Mouse (Mus musculus): ENCODE data around the gene Kmt2d. TPM values are rescaled to one million over a fixed set of nuclear protein-coding genes. Genes with fewer than 3 reads are reported as not detected.
"Not testable (repeated sequence)": the region's sequence is repeated elsewhere in the genome, so short reads cannot be mapped to it uniquely, and the experiment has no call there.

Kmt2d gene
- polyA plus RNA-seq, 1 experiment from 2014 or later: 5.1 TPM

DNA sequence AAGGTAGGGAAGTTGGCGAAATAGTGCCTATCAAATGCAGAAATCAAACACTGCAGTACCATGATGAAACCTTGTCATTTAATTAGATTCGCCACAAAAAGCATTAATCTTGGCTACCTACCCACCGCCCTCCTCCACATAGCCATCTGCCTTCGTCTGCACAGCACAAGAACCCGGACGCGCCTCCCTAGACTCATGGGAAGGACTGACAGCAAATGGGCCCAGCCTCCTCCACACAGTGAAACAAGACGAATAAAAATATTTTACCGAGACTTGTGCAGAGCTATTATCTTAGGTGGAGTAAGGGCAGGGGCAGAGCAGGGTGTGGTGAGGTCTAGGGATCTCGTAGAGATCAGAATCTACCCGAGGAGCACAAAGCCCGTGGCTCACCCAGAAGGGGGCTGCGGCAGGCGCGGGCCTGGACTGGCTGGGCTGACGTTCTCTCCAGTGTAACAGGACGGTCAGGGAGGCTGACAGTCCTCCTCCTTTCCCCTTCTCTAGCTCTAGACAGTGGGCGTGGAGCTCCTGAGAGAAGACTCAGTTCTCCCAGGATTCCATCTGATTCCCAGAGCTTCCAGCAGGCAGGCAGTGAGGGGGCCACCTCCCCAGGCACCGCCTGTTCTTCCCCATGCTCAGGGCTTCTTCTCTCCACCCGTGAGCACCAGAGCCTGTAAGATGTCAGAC lies 58.1 kb downstream of the Kmt2d start:
- DNase-seq (ENCODE audit: low spot score): no peak
- TF ChIP-seq EP300 (optimal IDR thresholded peaks at IDR 0.05): no peak
- no peak for TF ChIP-seq CTCF (IDR thresholded peaks at IDR 0.05; ENCODE audit: low read depth)
- Histone ChIP-seq H3K36me3 (ENCODE audit: control insufficient read depth, insufficient read depth, low read length) (peaks cover 12% of the 10 kb centered on the region), H3K9me3 (ENCODE audit: control insufficient read depth, low read length) (no peaks in the 10 kb centered on the region), H3K4me1 (replicated peaks; ENCODE audit: control insufficient read depth, insufficient read depth) (no peaks in the 10 kb centered on the region; the same call in 1 of the 2 replicates), H3K4me3 (ENCODE audit: low read depth, low read length) (no peak overlapping the region), H3K27ac (replicated peaks) (no peak overlapping the region), H3K27me3 (ENCODE audit: control insufficient read depth, insufficient read depth, low read length) (no peaks in the 10 kb centered on the region), H3K4me2 (replicated peaks; ENCODE audit: low read depth) (no peak overlapping the region), H3K9ac (ENCODE audit: low read length) (no peak overlapping the region)
- ATAC-seq (ENCODE audit: low FRiP score, low TSS enrichment): no peak
- WGBS: 78% methylated on average over 20 of the region's 20 CpGs

DNA sequence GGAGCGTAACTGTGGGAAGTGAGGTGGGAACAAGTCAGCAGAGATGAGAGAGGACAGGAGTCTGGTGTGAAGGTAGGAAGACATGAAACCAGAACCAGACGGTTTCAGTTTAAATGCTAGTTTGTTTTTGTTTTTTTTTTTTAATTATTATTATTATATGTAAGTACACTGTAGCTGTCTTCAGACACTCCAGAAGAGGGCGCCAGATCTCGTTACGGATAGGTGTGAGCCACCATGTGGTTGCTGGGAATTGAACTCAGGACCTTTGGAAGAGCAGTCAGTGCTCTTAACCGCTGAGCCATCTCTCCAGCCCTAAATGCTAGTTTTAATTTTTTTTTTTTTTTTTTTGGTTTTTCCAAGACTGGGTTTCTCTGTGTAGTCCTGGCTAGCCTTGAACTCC lies 60.8 kb downstream of the Kmt2d start:
- H3K4me3 ChIP-seq (ENCODE audit: low read depth, low read length); H3K27me3 ChIP-seq (ENCODE audit: control insufficient read depth, insufficient read depth, low read length); H3K4me1 ChIP-seq (replicated peaks; ENCODE audit: control insufficient read depth, insufficient read depth); H3K9me3 ChIP-seq (ENCODE audit: control insufficient read depth, low read length); H3K4me2 ChIP-seq (replicated peaks; ENCODE audit: low read depth); H3K9ac ChIP-seq (ENCODE audit: low read length); H3K36me3 ChIP-seq (ENCODE audit: control insufficient read depth, insufficient read depth, low read length); ATAC-seq (ENCODE audit: low FRiP score, low TSS enrichment); DNase-seq (ENCODE audit: low spot score); H3K27ac ChIP-seq (replicated peaks): not testable (repeated sequence)
- WGBS: 67% methylated on average over 6 of the region's 6 CpGs
- TF ChIP-seq CTCF (IDR thresholded peaks at IDR 0.05; ENCODE audit: low read depth): peak; percentile 32

DNA sequence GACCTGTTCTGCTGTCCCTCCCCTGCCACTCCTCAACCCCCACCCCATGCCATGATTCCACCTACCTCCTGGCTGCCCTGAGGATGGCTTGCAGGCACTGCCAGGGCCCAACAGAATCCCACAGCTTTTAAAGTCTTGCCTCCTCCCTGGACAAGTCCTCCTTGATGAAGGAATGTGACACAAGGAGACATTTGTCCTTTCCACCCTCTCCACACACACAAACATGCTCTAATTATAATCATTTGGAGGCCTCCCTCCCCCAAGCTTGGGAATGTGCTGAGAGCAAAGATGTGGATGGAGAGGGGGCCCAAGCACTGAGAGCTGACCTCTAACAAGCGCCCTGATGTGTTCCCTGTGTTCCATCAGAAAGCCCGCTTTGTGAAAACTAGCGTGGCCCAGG lies 61.6 kb downstream of the Kmt2d start, which contains the start of gene Ddn:
Ddn (minus strand) TSS at position 101 of the 400 bp plus-strand sequence.
- WGBS: 59% methylated on average over 3 of the region's 3 CpGs
- 0 out of 2 replicates have a peak within 1 kb of the TSS, but pooled peaks have one; percentile 24 for H3K9ac ChIP-seq (ENCODE audit: low read length)

DNA sequence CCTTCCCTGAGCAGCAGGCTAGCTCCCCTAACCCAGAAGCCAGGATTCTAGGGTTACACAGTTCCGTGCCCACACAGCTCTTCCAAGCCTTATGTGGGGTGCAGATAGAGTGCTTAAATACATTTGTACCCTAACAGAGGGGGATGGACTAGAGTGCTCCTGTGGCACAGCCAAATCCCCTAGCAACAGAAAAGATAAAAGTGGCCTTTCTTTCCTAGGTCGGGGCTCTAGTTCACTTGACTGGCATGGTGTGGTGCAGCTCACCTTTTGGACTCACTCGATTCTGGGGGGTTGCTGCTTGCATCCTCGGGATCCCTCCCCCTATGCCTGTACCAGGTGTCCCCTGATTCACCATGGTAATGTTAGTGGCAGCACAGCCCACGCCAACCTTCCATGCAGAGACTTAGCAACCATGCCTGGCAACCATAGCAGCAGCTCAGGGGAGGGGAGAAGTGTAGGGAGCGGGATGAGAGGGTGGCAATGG lies 62.3 kb downstream of the Kmt2d start:
- Histone ChIP-seq H3K27me3 (ENCODE audit: control insufficient read depth, insufficient read depth, low read length) (peaks cover 14% of the 10 kb centered on the region; the same call in 1 of the 2 replicates), H3K4me1 (replicated peaks; ENCODE audit: control insufficient read depth, insufficient read depth) (peaks cover 2% of the 10 kb centered on the region; the same call in 1 of the 2 replicates), H3K4me3 (ENCODE audit: low read depth, low read length) (peak overlapping the region; percentile 34; the same call in 1 of the 2 replicates), H3K27ac (replicated peaks) (no peak overlapping the region), H3K4me2 (replicated peaks; ENCODE audit: low read depth) (0 out of 2 replicates have a peak overlapping the region, but pooled peaks have one; percentile 57), H3K9ac (ENCODE audit: low read length) (no peak overlapping the region), H3K9me3 (ENCODE audit: control insufficient read depth, low read length) (no peaks in the 10 kb centered on the region), H3K36me3 (ENCODE audit: control insufficient read depth, insufficient read depth, low read length) (peaks cover 6% of the 10 kb centered on the region)
- TF ChIP-seq EP300 (optimal IDR thresholded peaks at IDR 0.05) (no peak), CTCF (IDR thresholded peaks at IDR 0.05; ENCODE audit: low read depth) (no peak)
- ATAC-seq (ENCODE audit: low FRiP score, low TSS enrichment): no peak
- no peak for DNase-seq (ENCODE audit: low spot score)
- 16% methylated on average over 6 of the region's 6 CpGs for WGBS

More for the DNA sequence above, 61.6 kb downstream of the Kmt2d start, which contains the start of gene Ddn:
- Histone ChIP-seq H3K4me2 (replicated peaks; ENCODE audit: low read depth) (peak within 1 kb of the TSS; percentile 57; the same call in 1 of the 2 replicates), H3K36me3 (ENCODE audit: control insufficient read depth, insufficient read depth, low read length) (peaks cover 9% of the 10 kb centered on the region), H3K27ac (replicated peaks) (no peak within 1 kb of the TSS), H3K27me3 (ENCODE audit: control insufficient read depth, insufficient read depth, low read length) (peaks cover 14% of the 10 kb centered on the region; the same call in 1 of the 2 replicates), H3K4me1 (replicated peaks; ENCODE audit: control insufficient read depth, insufficient read depth) (peaks cover 2% of the 10 kb centered on the region; the same call in 1 of the 2 replicates), H3K4me3 (ENCODE audit: low read depth, low read length) (peak within 1 kb of the TSS; percentile 34; the same call in 1 of the 2 replicates), H3K9me3 (ENCODE audit: control insufficient read depth, low read length) (no peaks in the 10 kb centered on the region)
- TF ChIP-seq CTCF (IDR thresholded peaks at IDR 0.05; ENCODE audit: low read depth) (no peak), EP300 (optimal IDR thresholded peaks at IDR 0.05) (no peak)
- ATAC-seq (ENCODE audit: low FRiP score, low TSS enrichment) (no peak), DNase-seq (ENCODE audit: low spot score) (no peak)

DNA sequence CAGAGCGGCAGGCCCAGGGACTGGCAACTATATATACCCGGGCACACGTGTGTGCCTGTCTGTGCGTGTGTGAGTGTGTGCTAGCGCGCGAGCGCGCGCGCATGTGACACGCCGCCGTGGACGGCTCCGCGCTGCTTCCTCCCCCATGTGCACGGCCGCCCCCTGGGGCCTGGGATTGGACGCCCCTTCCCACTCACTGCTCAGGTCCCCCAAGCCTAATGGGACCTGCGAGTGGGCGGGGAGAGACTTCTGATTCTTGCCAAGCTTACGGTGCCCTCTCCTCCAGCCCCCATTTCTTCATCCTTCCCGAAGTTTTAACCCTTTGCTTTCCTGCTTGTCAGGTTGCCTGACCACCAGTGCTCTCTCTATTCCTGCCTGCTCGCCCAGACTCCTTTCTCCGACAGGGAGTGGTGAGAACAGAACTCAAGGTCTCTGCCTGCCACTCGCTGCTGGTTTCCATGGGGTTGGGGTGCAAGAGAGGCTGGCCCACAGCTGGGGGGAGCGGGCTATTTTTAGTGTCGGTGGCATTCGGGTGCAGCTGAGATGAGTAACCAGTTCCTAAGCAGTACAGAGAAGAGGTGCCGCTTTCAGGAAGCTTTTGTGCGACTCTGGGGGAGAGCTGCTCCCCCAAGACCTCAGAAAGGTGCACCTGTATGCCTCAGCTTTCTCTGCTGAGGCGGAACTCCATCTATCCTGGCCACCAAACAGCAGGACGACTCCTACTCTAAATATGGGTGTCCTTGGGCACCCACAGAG lies 62.9 kb downstream of the Kmt2d start:
- peak overlapping the region; percentile 57 for H3K4me2 ChIP-seq (replicated peaks; ENCODE audit: low read depth)
- H3K9me3 ChIP-seq (ENCODE audit: control insufficient read depth, low read length): no peaks in the 10 kb centered on the region
- H3K9ac ChIP-seq (ENCODE audit: low read length): peak overlapping the region; percentile 24; the same call in 1 of the 2 replicates
- TF ChIP-seq EP300 (optimal IDR thresholded peaks at IDR 0.05) (no peak), CTCF (IDR thresholded peaks at IDR 0.05; ENCODE audit: low read depth) (peak; percentile 19; the same call in 1 of the 2 replicates)
- peaks cover 4% of the 10 kb centered on the region for H3K36me3 ChIP-seq (ENCODE audit: control insufficient read depth, insufficient read depth, low read length)
- 1% methylated on average over 26 of the region's 34 CpGs for WGBS
- peaks cover 14% of the 10 kb centered on the region; the same call in 1 of the 2 replicates for H3K27me3 ChIP-seq (ENCODE audit: control insufficient read depth, insufficient read depth, low read length)
- peaks cover 2% of the 10 kb centered on the region; the same call in 1 of the 2 replicates for H3K4me1 ChIP-seq (replicated peaks; ENCODE audit: control insufficient read depth, insufficient read depth)
- ATAC-seq (ENCODE audit: low FRiP score, low TSS enrichment) (peak; percentile 33; the same call in 1 of the 2 replicates), DNase-seq (ENCODE audit: low spot score) (peak; percentile 48)
- H3K27ac ChIP-seq (replicated peaks): no peak overlapping the region
- peak overlapping the region; percentile 34 for H3K4me3 ChIP-seq (ENCODE audit: low read depth, low read length)
